In the genomic region with DNA sequence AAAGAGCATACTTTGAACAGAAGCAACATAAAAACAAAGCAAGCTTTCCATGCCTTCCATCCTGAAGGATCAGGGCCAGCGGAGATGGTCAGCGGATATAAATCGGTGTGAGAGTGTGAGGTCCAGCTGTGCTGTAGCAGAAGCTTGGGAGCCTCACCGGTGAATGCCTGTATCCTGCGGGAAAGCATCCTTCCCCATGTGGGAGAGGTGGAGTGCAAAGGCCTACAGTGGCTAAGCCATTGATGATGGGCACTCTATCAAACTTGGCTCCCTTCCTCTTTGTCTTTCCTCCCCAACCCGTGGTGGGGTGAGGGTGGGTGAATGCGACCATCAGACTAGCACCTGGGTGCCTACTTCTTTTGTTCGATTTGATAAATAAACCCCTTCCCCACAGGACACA, we compare ENCODE assay signal across 18 mouse cellular contexts.
"Had no signal": no experiment of that assay in that cellular context is flagged by ENCODE, and none has a peak within 500 bp of the region (broad histone marks: within the 10 kb centered on the region; RNA-seq: fewer than 3 reads in every experiment).

No protein-coding gene starts in this region.

- H3K9ac ChIP-seq: lung, embryonic 14.5 days; midbrain, embryonic 13.5 days; midbrain, embryonic 15.5 days; neural tube, embryonic 13.5 days; neural tube, embryonic 15.5 days had no signal

- H3K27ac ChIP-seq: midbrain, embryonic 10.5 days; midbrain, embryonic 15.5 days; neural tube, embryonic 13.5 days; neural tube, embryonic 15.5 days had no signal

- H3K36me3 ChIP-seq: midbrain, embryonic 10.5 days; midbrain, embryonic 13.5 days; midbrain, embryonic 15.5 days; neural tube, embryonic 13.5 days; neural tube, embryonic 15.5 days had no signal

- ATAC-seq: midbrain, embryonic 13.5 days; midbrain, embryonic 15.5 days had no signal

- H3K9me3 ChIP-seq: midbrain, embryonic 10.5 days; midbrain, embryonic 13.5 days; midbrain, embryonic 15.5 days; neural tube, embryonic 13.5 days; neural tube, embryonic 15.5 days had no signal

- H3K4me2 ChIP-seq: lung, embryonic 14.5 days; midbrain, embryonic 13.5 days; midbrain, embryonic 15.5 days; neural tube, embryonic 13.5 days; neural tube, embryonic 15.5 days had no signal

- H3K27me3 ChIP-seq: midbrain, embryonic 13.5 days; neural tube, embryonic 15.5 days had no signal

- H3K4me3 ChIP-seq: midbrain, embryonic 10.5 days; midbrain, embryonic 13.5 days; midbrain, embryonic 15.5 days; myocyte; neural tube, embryonic 13.5 days; neural tube, embryonic 15.5 days had no signal

- DNase-seq: lung, adult 18-20 months; lung, embryonic 14.5 days; lung, postnatal 10 days; lung, postnatal 4 days; retina, postnatal 1 day; right cerebral cortex, adult 18-20 months; right cerebral cortex, postnatal 25 days; right cerebral cortex, postnatal 4 days; spleen, adult 18-20 months; thymus, adult 18-20 months; thymus, postnatal 14 days; thymus, postnatal 36 days had no signal
